Mouse (Mus musculus): ENCODE measurements around the gene Eogt. TPM values are rescaled to one million over a fixed set of nuclear protein-coding genes. Genes with fewer than 3 reads are reported as not detected.
A peak's percentile ranks its signal among the peaks of the same experiment; 100 is the strongest.

The Eogt gene
- polyA plus RNA-seq, 1 experiment, result 8.6 TPM

DNA sequence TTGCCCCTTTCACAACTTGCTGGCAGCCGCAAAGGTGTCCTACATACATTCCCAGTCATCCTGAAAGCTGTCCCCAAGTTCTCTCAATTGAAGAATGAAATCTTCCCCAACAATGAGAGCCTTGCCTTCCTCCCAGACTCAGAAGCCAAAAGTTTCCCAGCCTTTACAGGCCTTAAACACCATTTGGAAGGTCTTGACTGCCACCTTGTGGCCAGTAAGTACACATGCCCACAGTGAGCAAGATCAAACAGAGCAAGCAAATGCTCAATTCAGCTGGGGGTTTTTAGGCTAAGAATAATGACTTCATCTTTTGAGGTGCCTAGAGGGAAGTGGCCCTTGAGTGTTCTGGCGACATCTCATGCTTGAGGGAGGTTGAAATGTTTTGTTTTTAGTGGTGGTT is 42.2 kb downstream of the Eogt start:
- TF ChIP-seq POLR2A (IDR thresholded peaks at IDR 0.05; ENCODE audit: control insufficient read depth, extremely low read depth, insufficient read depth, low read length, poor library complexity), result no peak
- no peak for TF ChIP-seq CTCF (IDR thresholded peaks at IDR 0.05; ENCODE audit: borderline replicate concordance, control insufficient read depth, extremely low read depth, insufficient read depth, low read length, poor library complexity)
- Histone ChIP-seq H3K4me3 (ENCODE audit: control insufficient read depth, insufficient read depth, low read length) (no peak overlapping the region), H3K27me3 (ENCODE audit: control insufficient read depth, insufficient read depth, low read length) (no peaks in the 10 kb centered on the region), H3K4me1 (replicated peaks; ENCODE audit: control insufficient read depth, insufficient read depth, low read length) (no peaks in the 10 kb centered on the region), H3K36me3 (ENCODE audit: control insufficient read depth, insufficient read depth, low read length) (no peaks in the 10 kb centered on the region), H3K27ac (ENCODE audit: control insufficient read depth, insufficient read depth, low read length) (no peak overlapping the region)
- 27% methylated on average over 2 of the region's 2 CpGs for WGBS
- DNase-seq, result peak; percentile 16

DNA sequence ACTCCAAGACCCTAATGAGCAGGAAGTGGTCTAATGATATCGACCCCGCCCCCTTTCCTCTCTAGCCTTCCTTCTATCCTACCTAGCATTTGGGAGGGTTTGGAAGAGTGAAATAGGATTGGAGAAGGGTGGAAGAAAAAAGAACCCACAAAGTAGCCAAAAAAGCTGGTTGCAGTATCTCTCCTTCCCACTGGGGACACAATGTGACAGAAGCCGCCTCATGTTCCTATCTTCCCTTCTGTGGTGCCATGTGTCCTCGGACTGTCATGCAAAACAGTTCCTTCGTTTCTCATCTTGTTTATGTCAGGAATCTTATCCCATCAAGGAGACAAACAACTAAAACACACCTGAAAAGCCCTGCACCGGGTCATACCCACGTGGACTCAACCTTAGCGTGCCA is 42.9 kb downstream of the Eogt start:
- no peaks in the 10 kb centered on the region for H3K27me3 ChIP-seq (ENCODE audit: control insufficient read depth, insufficient read depth, low read length)
- no peaks in the 10 kb centered on the region for H3K36me3 ChIP-seq (ENCODE audit: control insufficient read depth, insufficient read depth, low read length)
- no peak for DNase-seq
- no peak overlapping the region for H3K4me3 ChIP-seq (ENCODE audit: control insufficient read depth, insufficient read depth, low read length)
- TF ChIP-seq POLR2A (IDR thresholded peaks at IDR 0.05; ENCODE audit: control insufficient read depth, extremely low read depth, insufficient read depth, low read length, poor library complexity) (no peak), CTCF (IDR thresholded peaks at IDR 0.05; ENCODE audit: borderline replicate concordance, control insufficient read depth, extremely low read depth, insufficient read depth, low read length, poor library complexity) (no peak)
- WGBS, result 85% methylated on average over 8 of the region's 8 CpGs
- no peaks in the 10 kb centered on the region for H3K4me1 ChIP-seq (replicated peaks; ENCODE audit: control insufficient read depth, insufficient read depth, low read length)
- no peak overlapping the region for H3K27ac ChIP-seq (ENCODE audit: control insufficient read depth, insufficient read depth, low read length)

DNA sequence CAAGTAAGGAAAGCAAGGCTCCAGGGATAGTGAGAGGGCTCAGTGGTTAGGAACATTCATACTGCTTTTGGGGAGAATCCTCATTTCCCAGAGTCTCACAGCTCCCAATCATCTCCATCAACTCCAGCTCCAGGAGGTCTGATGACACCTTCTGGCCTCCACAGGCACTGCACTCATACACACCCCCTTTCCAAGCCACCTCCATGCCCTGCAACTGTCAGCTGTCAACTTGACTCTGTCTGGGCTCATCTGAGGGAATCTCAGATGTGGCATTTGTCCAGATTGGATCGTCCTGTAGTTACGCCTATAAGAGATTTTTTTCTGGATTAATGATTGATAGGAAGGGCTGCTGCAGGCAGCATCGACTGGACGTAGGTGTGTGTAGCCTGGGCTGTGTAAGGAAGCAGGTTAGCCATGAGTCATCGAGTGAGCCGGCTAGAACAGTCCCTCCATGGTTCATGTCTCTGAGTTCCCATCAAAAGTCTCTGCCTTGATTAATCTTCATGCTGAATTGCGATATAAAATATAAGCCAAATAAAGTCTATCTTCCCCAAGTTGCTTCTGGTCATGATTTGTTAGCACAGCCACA is 44.6 kb downstream of the Eogt start:
- Histone ChIP-seq H3K4me1 (replicated peaks; ENCODE audit: control insufficient read depth, insufficient read depth, low read length) (no peaks in the 10 kb centered on the region), H3K27ac (ENCODE audit: control insufficient read depth, insufficient read depth, low read length) (no peak overlapping the region), H3K36me3 (ENCODE audit: control insufficient read depth, insufficient read depth, low read length) (no peaks in the 10 kb centered on the region), H3K27me3 (ENCODE audit: control insufficient read depth, insufficient read depth, low read length) (no peaks in the 10 kb centered on the region), H3K4me3 (ENCODE audit: control insufficient read depth, insufficient read depth, low read length) (no peak overlapping the region)
- TF ChIP-seq POLR2A (IDR thresholded peaks at IDR 0.05; ENCODE audit: control insufficient read depth, extremely low read depth, insufficient read depth, low read length, poor library complexity), result no peak
- no peak for TF ChIP-seq CTCF (IDR thresholded peaks at IDR 0.05; ENCODE audit: borderline replicate concordance, control insufficient read depth, extremely low read depth, insufficient read depth, low read length, poor library complexity)
- 74% methylated on average over 7 of the region's 7 CpGs for WGBS
- DNase-seq, result no peak

GRCm38 (mm10) chr6:97101958-97102702 is 46.9 kb downstream of the Eogt start:
- TF ChIP-seq CTCF (IDR thresholded peaks at IDR 0.05; ENCODE audit: borderline replicate concordance, control insufficient read depth, extremely low read depth, insufficient read depth, low read length, poor library complexity) (no peak), POLR2A (IDR thresholded peaks at IDR 0.05; ENCODE audit: control insufficient read depth, extremely low read depth, insufficient read depth, low read length, poor library complexity) (no peak)
- WGBS, result 13% methylated on average over 15 of the region's 15 CpGs
- Histone ChIP-seq H3K4me3 (ENCODE audit: control insufficient read depth, insufficient read depth, low read length) (no peak overlapping the region), H3K36me3 (ENCODE audit: control insufficient read depth, insufficient read depth, low read length) (no peaks in the 10 kb centered on the region), H3K27ac (ENCODE audit: control insufficient read depth, insufficient read depth, low read length) (no peak overlapping the region), H3K27me3 (ENCODE audit: control insufficient read depth, insufficient read depth, low read length) (no peaks in the 10 kb centered on the region), H3K4me1 (replicated peaks; ENCODE audit: control insufficient read depth, insufficient read depth, low read length) (no peaks in the 10 kb centered on the region)
- no peak for DNase-seq

DNA sequence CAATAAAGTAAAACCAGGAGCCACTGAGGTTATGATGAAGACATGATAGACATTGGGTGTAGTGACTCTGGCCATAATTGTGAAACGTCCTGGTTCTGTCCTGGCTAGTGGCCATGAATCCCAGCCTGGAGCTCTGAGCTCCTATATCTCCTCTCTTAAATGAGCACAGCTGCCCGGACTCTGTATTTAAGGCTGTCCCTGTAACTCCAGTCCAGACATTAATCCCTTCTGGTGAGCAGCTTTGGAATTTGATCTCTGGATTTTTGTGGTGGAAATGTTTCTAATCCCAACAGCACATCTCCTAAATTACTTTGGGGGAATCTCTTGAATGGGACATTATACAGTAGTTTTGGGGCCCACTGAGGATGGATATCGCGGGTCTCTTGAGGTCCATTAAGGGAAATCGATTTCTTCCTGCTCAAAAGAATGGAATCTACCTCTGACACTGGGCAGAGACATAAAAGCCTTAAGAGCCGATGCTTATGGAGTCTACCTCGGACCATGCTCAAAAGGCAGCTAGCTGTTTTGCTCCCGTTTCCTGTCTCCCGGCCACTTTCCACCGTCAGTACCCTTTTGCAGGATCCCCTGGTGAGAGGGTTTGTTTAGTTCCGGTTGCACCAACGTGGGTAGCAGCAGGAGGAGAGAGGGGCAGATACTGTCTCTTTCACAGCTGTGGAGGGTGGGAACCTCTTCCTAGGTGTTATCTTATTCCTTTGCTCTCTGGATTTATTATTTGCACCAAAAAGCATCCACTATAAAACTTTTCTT is 47.6 kb downstream of the Eogt start:
- Histone ChIP-seq H3K27ac (ENCODE audit: control insufficient read depth, insufficient read depth, low read length) (no peak overlapping the region), H3K36me3 (ENCODE audit: control insufficient read depth, insufficient read depth, low read length) (no peaks in the 10 kb centered on the region), H3K4me1 (replicated peaks; ENCODE audit: control insufficient read depth, insufficient read depth, low read length) (no peaks in the 10 kb centered on the region), H3K4me3 (ENCODE audit: control insufficient read depth, insufficient read depth, low read length) (no peak overlapping the region), H3K27me3 (ENCODE audit: control insufficient read depth, insufficient read depth, low read length) (no peaks in the 10 kb centered on the region)
- TF ChIP-seq CTCF (IDR thresholded peaks at IDR 0.05; ENCODE audit: borderline replicate concordance, control insufficient read depth, extremely low read depth, insufficient read depth, low read length, poor library complexity) (no peak), POLR2A (IDR thresholded peaks at IDR 0.05; ENCODE audit: control insufficient read depth, extremely low read depth, insufficient read depth, low read length, poor library complexity) (no peak)
- 26% methylated on average over 12 of the region's 12 CpGs for WGBS
- no peak for DNase-seq

DNA sequence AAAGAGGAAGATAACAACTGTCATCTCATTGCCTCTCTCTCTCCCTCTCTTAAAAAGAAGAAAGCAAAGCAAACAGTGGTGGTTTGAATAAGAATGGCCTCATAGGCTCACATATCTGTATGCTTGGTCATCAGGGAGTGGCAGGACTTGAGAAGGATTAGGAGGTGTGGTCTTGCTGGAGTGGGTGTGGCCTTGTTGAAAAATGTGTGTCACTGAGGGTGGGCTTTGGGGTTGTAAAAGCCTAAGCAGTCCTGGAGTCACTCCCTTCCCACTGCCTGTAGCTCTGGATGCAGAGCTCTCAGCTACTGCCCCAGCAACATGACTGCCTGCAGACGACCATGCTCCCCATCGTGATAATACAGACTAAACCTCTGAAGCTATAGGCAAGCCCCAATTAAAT is 66.6 kb downstream of the Eogt start:
- WGBS, result 95% methylated on average over 2 of the region's 2 CpGs
- no peaks in the 10 kb centered on the region for H3K4me1 ChIP-seq (replicated peaks; ENCODE audit: control insufficient read depth, insufficient read depth, low read length)

More for the DNA sequence above, 66.6 kb downstream of the Eogt start:
- no peaks in the 10 kb centered on the region for H3K27me3 ChIP-seq (ENCODE audit: control insufficient read depth, insufficient read depth, low read length)
- DNase-seq, result no peak
- no peak overlapping the region for H3K4me3 ChIP-seq (ENCODE audit: control insufficient read depth, insufficient read depth, low read length)
- no peak overlapping the region for H3K27ac ChIP-seq (ENCODE audit: control insufficient read depth, insufficient read depth, low read length)
- H3K36me3 ChIP-seq (ENCODE audit: control insufficient read depth, insufficient read depth, low read length), result no peaks in the 10 kb centered on the region
- TF ChIP-seq POLR2A (IDR thresholded peaks at IDR 0.05; ENCODE audit: control insufficient read depth, extremely low read depth, insufficient read depth, low read length, poor library complexity), result no peak
- no peak for TF ChIP-seq CTCF (IDR thresholded peaks at IDR 0.05; ENCODE audit: borderline replicate concordance, control insufficient read depth, extremely low read depth, insufficient read depth, low read length, poor library complexity)

All from thymus, adult 2 months (tissue).